Mouse (Mus musculus): ENCODE measurements at regions not wholly inside any gene's neighbourhood (a gene's known extent, or its start where the extent isn't known, plus 50 kb on each side); places are given as distances from the start of the nearest gene placed in this dataset.

DNA sequence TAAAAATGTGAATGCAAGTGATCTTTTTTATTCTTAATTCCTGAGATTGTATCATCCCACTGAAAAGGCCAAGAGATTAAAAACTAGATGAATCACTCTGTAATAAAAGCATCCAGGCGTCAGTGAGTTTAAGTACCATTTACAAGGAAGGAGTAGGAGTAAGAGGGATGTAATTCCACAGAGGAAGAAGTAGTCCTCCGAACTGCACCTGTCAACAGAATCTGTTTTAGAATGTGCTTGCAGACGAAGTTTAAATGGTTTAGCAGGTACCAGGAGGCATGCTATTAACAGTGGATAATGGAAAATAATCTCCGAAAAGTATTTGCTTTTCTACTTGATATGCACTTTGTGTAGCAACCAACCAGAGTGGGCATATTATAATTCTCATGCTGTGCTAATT is 423.3 kb downstream of the Fam198b start:
- TF ChIP-seq POLR2A (IDR thresholded peaks at IDR 0.05; ENCODE audit: low read depth, low read length), result no peak
- TF ChIP-seq CTCF (IDR thresholded peaks at IDR 0.05; ENCODE audit: extremely low read depth, insufficient read length, insufficient replicate concordance, low read depth, low read length), result no peak

Data from small intestine, adult 2 months (tissue).